Mouse (Mus musculus) E14TG2a.4 (cell line): Measurements from ENCODE around the gene Frrs1l.

ENCODE experiments used
- CTCF ChIP-seq: conservative IDR thresholded peaks from 2 replicates; pipeline ENCODE4 v1.5.1; 2014; ENCODE audit warnings: low read length
- NANOG ChIP-seq: IDR thresholded peaks from 2 replicates; pipeline ENCODE4 v1.6.1; 2014; ENCODE audit warnings: borderline replicate concordance, low read length, mixed read lengths

- peak; percentile 37 for TF ChIP-seq CTCF
- no peak for TF ChIP-seq NANOG
These were observed 31.1 kb upstream of the Frrs1l start for GRCm38 (mm10) chr4:57021288-57021687.
